Mouse (Mus musculus): Measurements from ENCODE around the gene Gtdc1. TPM values are rescaled to one million over a fixed set of nuclear protein-coding genes. Genes with fewer than 3 reads are reported as not detected.

Gene Gtdc1
- polyA plus RNA-seq, 1 experiment: 4.9 TPM

DNA sequence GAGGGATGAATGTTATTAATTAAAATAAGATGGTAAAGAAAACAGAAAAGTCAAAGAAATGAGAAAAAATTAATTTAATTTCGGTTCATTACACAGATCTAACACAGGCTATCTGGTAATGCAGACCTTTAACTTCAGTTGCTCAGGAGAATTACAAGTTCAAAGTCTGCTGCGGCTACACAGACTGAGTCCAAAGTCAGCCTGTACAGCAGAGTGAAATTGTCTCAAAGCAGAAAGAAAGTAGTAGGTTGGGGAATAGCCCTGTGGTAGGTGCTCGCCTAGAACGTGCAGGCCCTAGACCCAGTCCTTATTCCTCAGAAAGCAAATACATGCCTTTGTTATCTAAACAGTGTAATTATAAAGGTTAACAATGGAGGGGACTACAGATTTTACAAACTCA, 135.6 kb downstream of the Gtdc1 start:
- H3K4me2 ChIP-seq (ENCODE audit: low read depth): no peak overlapping the region
- H3K4me3 ChIP-seq: no peak overlapping the region
- H3K36me3 ChIP-seq (ENCODE audit: control insufficient read depth, insufficient read depth): no peaks in the 10 kb centered on the region
- no peaks in the 10 kb centered on the region for H3K27me3 ChIP-seq (ENCODE audit: control insufficient read depth, insufficient read depth, insufficient read length)
- TF ChIP-seq USF1 (IDR thresholded peaks at IDR 0.05; ENCODE audit: low read depth) (no peak), E2F4 (IDR thresholded peaks at IDR 0.05; ENCODE audit: insufficient read depth) (no peak), SRF (IDR thresholded peaks at IDR 0.05; ENCODE audit: control insufficient read depth, insufficient read length, low read depth) (no peak), MYOD1 (IDR thresholded peaks at IDR 0.05; ENCODE audit: control insufficient read depth in 1 of 3, insufficient read length in 2 of 3, low read depth in 2 of 3) (no peak), CEBPB (IDR thresholded peaks at IDR 0.05; ENCODE audit: insufficient read depth, poor library complexity, severe bottlenecking) (no peak), MAX (IDR thresholded peaks at IDR 0.05; ENCODE audit: low read depth) (no peak), TCF3 (IDR thresholded peaks at IDR 0.05; ENCODE audit: insufficient read length, low read depth) (no peak), TCF12 (IDR thresholded peaks at IDR 0.05; ENCODE audit: insufficient read depth, poor library complexity, severe bottlenecking) (no peak), MYOG (IDR thresholded peaks at IDR 0.05; ENCODE audit: control insufficient read depth in 1 of 3, insufficient read depth in 1 of 3, insufficient read length in 2 of 3, low read depth in 2 of 3) (no peak), POLR2A (IDR thresholded peaks at IDR 0.05; ENCODE audit: insufficient read length, low read depth) (no peak), REST (IDR thresholded peaks at IDR 0.05; ENCODE audit: insufficient read depth, insufficient read length) (no peak), POLR2AphosphoS2 (IDR thresholded peaks at IDR 0.05; ENCODE audit: insufficient read length, low read depth) (no peak)
- H3ac ChIP-seq (ENCODE audit: control insufficient read depth, insufficient read length): no peak overlapping the region
- H3K79me2 ChIP-seq (ENCODE audit: control insufficient read depth, insufficient read depth): no peaks in the 10 kb centered on the region

DNA sequence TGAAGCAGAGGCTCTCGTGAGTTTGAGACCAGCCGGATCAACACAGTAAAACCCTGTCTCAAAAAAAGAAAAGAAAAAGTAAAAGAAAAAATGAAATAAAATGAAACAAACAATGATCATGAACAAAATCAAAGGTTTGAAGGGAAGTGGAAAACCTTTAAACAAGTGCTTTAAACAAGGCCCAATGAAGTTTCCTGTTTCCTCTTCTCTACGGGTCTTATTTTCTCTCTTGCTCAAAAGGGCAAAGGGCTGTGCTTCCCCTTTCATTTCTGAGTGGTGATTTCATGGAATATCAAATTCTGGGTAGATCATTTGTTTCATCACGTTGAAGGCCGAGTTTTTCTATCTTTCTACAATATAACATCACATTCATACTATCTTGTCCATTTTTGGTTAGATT, 136.3 kb downstream of the Gtdc1 start:
- H3K36me3 ChIP-seq (ENCODE audit: control insufficient read depth, insufficient read depth): no peaks in the 10 kb centered on the region
- H3K4me2 ChIP-seq (ENCODE audit: low read depth): no peak overlapping the region
- no peak overlapping the region for H3K4me3 ChIP-seq
- no peak for TF ChIP-seq MYOD1 (IDR thresholded peaks at IDR 0.05; ENCODE audit: control insufficient read depth in 1 of 3, insufficient read length in 2 of 3, low read depth in 2 of 3)
- TF ChIP-seq SRF (IDR thresholded peaks at IDR 0.05; ENCODE audit: control insufficient read depth, insufficient read length, low read depth): no peak
- no peak for TF ChIP-seq MYOG (IDR thresholded peaks at IDR 0.05; ENCODE audit: control insufficient read depth in 1 of 3, insufficient read depth in 1 of 3, insufficient read length in 2 of 3, low read depth in 2 of 3)
- TF ChIP-seq REST (IDR thresholded peaks at IDR 0.05; ENCODE audit: insufficient read depth, insufficient read length): no peak
- no peak for TF ChIP-seq CEBPB (IDR thresholded peaks at IDR 0.05; ENCODE audit: insufficient read depth, poor library complexity, severe bottlenecking)
- no peak for TF ChIP-seq TCF12 (IDR thresholded peaks at IDR 0.05; ENCODE audit: insufficient read depth, poor library complexity, severe bottlenecking)
- no peak for TF ChIP-seq POLR2AphosphoS2 (IDR thresholded peaks at IDR 0.05; ENCODE audit: insufficient read length, low read depth)
- TF ChIP-seq E2F4 (IDR thresholded peaks at IDR 0.05; ENCODE audit: insufficient read depth): no peak
- no peak for TF ChIP-seq TCF3 (IDR thresholded peaks at IDR 0.05; ENCODE audit: insufficient read length, low read depth)
- no peak for TF ChIP-seq POLR2A (IDR thresholded peaks at IDR 0.05; ENCODE audit: insufficient read length, low read depth)
- no peak for TF ChIP-seq USF1 (IDR thresholded peaks at IDR 0.05; ENCODE audit: low read depth)
- no peak for TF ChIP-seq MAX (IDR thresholded peaks at IDR 0.05; ENCODE audit: low read depth)
- no peaks in the 10 kb centered on the region for H3K79me2 ChIP-seq (ENCODE audit: control insufficient read depth, insufficient read depth)
- H3K27me3 ChIP-seq (ENCODE audit: control insufficient read depth, insufficient read depth, insufficient read length): no peaks in the 10 kb centered on the region
- H3ac ChIP-seq (ENCODE audit: control insufficient read depth, insufficient read length): no peak overlapping the region

DNA sequence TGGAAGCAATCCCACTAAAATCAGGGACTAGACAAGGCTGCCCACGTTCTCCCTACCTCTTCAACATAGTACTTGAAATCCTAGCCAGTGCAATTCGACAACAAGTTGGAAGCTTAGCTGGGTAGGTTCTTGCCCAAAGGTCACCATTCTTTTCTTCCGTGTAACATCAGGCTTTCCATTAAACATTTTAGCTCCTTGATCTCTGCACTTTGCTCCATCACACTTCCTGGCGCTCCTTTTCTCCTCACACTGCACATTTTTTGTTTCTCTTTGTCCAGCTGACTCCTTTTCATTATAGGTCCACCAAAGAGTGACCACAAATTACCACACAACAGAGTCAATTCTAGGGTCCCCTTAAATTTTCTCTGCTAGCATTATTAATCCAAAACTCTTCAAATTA, 144.7 kb downstream of the Gtdc1 start:
- no peak overlapping the region for H3K4me2 ChIP-seq (ENCODE audit: low read depth)
- H3K36me3 ChIP-seq (ENCODE audit: control insufficient read depth, insufficient read depth): no peaks in the 10 kb centered on the region
- no peak overlapping the region for H3ac ChIP-seq (ENCODE audit: control insufficient read depth, insufficient read length)
- H3K27me3 ChIP-seq (ENCODE audit: control insufficient read depth, insufficient read depth, insufficient read length): no peaks in the 10 kb centered on the region
- H3K79me2 ChIP-seq (ENCODE audit: control insufficient read depth, insufficient read depth): no peaks in the 10 kb centered on the region
- no peak for TF ChIP-seq CEBPB (IDR thresholded peaks at IDR 0.05; ENCODE audit: insufficient read depth, poor library complexity, severe bottlenecking)
- no peak for TF ChIP-seq POLR2A (IDR thresholded peaks at IDR 0.05; ENCODE audit: insufficient read length, low read depth)
- TF ChIP-seq MYOD1 (IDR thresholded peaks at IDR 0.05; ENCODE audit: control insufficient read depth in 1 of 3, insufficient read length in 2 of 3, low read depth in 2 of 3): no peak
- no peak for TF ChIP-seq REST (IDR thresholded peaks at IDR 0.05; ENCODE audit: insufficient read depth, insufficient read length)
- no peak for TF ChIP-seq MAX (IDR thresholded peaks at IDR 0.05; ENCODE audit: low read depth)
- no peak for TF ChIP-seq SRF (IDR thresholded peaks at IDR 0.05; ENCODE audit: control insufficient read depth, insufficient read length, low read depth)
- no peak for TF ChIP-seq MYOG (IDR thresholded peaks at IDR 0.05; ENCODE audit: control insufficient read depth in 1 of 3, insufficient read depth in 1 of 3, insufficient read length in 2 of 3, low read depth in 2 of 3)
- no peak for TF ChIP-seq TCF12 (IDR thresholded peaks at IDR 0.05; ENCODE audit: insufficient read depth, poor library complexity, severe bottlenecking)
- TF ChIP-seq E2F4 (IDR thresholded peaks at IDR 0.05; ENCODE audit: insufficient read depth): no peak
- H3K4me3 ChIP-seq: no peak overlapping the region

DNA sequence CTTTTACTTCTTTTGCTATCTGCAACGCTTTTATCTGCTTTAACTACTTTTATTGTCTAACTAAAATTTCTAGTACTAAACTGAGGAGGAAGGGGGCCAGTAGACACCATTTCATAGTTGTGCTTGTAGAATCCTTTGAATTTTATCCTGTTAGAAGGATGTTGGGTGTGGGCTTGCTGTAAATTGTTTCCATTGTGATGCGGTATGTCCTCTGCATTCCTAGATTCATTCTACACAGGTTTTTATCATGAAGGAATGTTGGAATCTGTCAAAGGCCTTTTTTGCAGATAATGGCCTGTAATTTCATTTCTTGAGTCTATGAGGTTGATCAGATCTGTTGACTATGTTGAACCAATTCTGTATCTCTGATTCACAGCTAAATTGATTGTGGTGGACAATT, 146.5 kb downstream of the Gtdc1 start:
- Histone ChIP-seq H3K4me2 (ENCODE audit: low read depth) (no peak overlapping the region), H3ac (ENCODE audit: control insufficient read depth, insufficient read length) (no peak overlapping the region), H3K79me2 (ENCODE audit: control insufficient read depth, insufficient read depth) (no peaks in the 10 kb centered on the region), H3K27me3 (ENCODE audit: control insufficient read depth, insufficient read depth, insufficient read length) (no peaks in the 10 kb centered on the region), H3K4me3 (no peak overlapping the region), H3K36me3 (ENCODE audit: control insufficient read depth, insufficient read depth) (no peaks in the 10 kb centered on the region)
- TF ChIP-seq POLR2A (IDR thresholded peaks at IDR 0.05; ENCODE audit: insufficient read length, low read depth): no peak
- no peak for TF ChIP-seq MAX (IDR thresholded peaks at IDR 0.05; ENCODE audit: low read depth)
- no peak for TF ChIP-seq TCF3 (IDR thresholded peaks at IDR 0.05; ENCODE audit: insufficient read length, low read depth)
- no peak for TF ChIP-seq SRF (IDR thresholded peaks at IDR 0.05; ENCODE audit: control insufficient read depth, insufficient read length, low read depth)
- TF ChIP-seq MYOD1 (IDR thresholded peaks at IDR 0.05; ENCODE audit: control insufficient read depth in 1 of 3, insufficient read length in 2 of 3, low read depth in 2 of 3): no peak
- TF ChIP-seq TCF12 (IDR thresholded peaks at IDR 0.05; ENCODE audit: insufficient read depth, poor library complexity, severe bottlenecking): no peak
- no peak for TF ChIP-seq CEBPB (IDR thresholded peaks at IDR 0.05; ENCODE audit: insufficient read depth, poor library complexity, severe bottlenecking)
- TF ChIP-seq USF1 (IDR thresholded peaks at IDR 0.05; ENCODE audit: low read depth): no peak
- TF ChIP-seq E2F4 (IDR thresholded peaks at IDR 0.05; ENCODE audit: insufficient read depth): no peak
- TF ChIP-seq POLR2AphosphoS2 (IDR thresholded peaks at IDR 0.05; ENCODE audit: insufficient read length, low read depth): no peak
- no peak for TF ChIP-seq REST (IDR thresholded peaks at IDR 0.05; ENCODE audit: insufficient read depth, insufficient read length)
- TF ChIP-seq MYOG (IDR thresholded peaks at IDR 0.05; ENCODE audit: control insufficient read depth in 1 of 3, insufficient read depth in 1 of 3, insufficient read length in 2 of 3, low read depth in 2 of 3): no peak
